Mouse (Mus musculus) ES-Bruce4 (cell line): ENCODE results near the gene Adk.

Source experiments
- CTCF ChIP-seq: IDR thresholded peaks from one replicate; pipeline ENCODE4 v1.8.1; 2011; ENCODE audit warnings: low read depth, low read length
- EP300 ChIP-seq: IDR thresholded peaks from 2 replicates; pipeline ENCODE4 v1.6.1; 2011; ENCODE audit warnings: low read depth, low read length; ENCODE audit not compliant: insufficient read depth

GRCm38 (mm10) chr14:21017871-21018270 is 34.5 kb upstream of the Adk start:
- TF ChIP-seq CTCF = no peak
- no peak for TF ChIP-seq EP300
